Mouse (Mus musculus) bone marrow macrophage, adult 2 months (primary cell): ENCODE measurements around the gene Lyve1.

Experiments used
- CTCF ChIP-seq: IDR thresholded peaks from 2 replicates; pipeline ENCODE4 v1.5.1; 2012; ENCODE audit warnings: low read depth, mild to moderate bottlenecking, low read length, moderate library complexity
- POLR2A ChIP-seq: IDR thresholded peaks from 2 replicates; pipeline ENCODE4 v1.6.1; 2012; ENCODE audit warnings: mild to moderate bottlenecking, low read depth, low read length, borderline replicate concordance

- TF ChIP-seq CTCF (no peak), POLR2A (no peak)
Measured at GRCm38 (mm10) chr7:110903226-110903625, 40.2 kb upstream of the Lyve1 start.
